Mouse (Mus musculus) brown adipose tissue, adult 24 weeks (tissue): ENCODE results near the gene 6330403K07Rik. TPM values are rescaled to one million over a fixed set of nuclear protein-coding genes. Genes with fewer than 3 reads are reported as not detected.

Source experiments
- H3K27ac ChIP-seq: fragments of 200-500 bp; replicated peaks from 2 replicates; pipeline ENCODE4 v1.5.1; 2012; ENCODE audit warnings: low read depth, mild to moderate bottlenecking, low read length
- H3K4me1 ChIP-seq: fragments of 200-500 bp; 2 replicates; pipeline ENCODE4 v1.6.1; 2012; ENCODE audit warnings: low read length, mixed read lengths; ENCODE audit not compliant: control insufficient read depth, insufficient read depth, insufficient read length
- H3K4me3 ChIP-seq: fragments of 200-500 bp; 2 replicates; pipeline ENCODE4 v1.5.1; 2012; ENCODE audit warnings: low read depth, mild to moderate bottlenecking, low read length, moderate library complexity; ENCODE audit not compliant: insufficient read depth
- polyA plus RNA-seq: library from polyadenylated mRNA; stranded (reverse); fragments of >200 nt; gene quantifications from 2 replicates; pipeline ENCODE4 v1.2.4, GENCODE M21; 2012; ENCODE audit not compliant: missing spikeins, insufficient read depth, insufficient read length

Gene 6330403K07Rik
- not detected in 2 replicates for polyA plus RNA-seq

- H3K4me3 ChIP-seq: no peak within 1 kb of the TSS
- H3K4me1 ChIP-seq: no peaks in the 10 kb centered on the region
- H3K27ac ChIP-seq: no peak within 1 kb of the TSS
Measured at GRCm38 (mm10) chr11:71033163-71033761, at the start of gene 6330403K07Rik. Gene 6330403K07Rik (minus strand): TSS chr11:71033513.

- Histone ChIP-seq H3K4me3 (no peak overlapping the region), H3K4me1 (no peaks in the 10 kb centered on the region), H3K27ac (no peak overlapping the region)
Measured at GRCm38 (mm10) chr11:71076342-71076741, 43.0 kb upstream of the 6330403K07Rik start.

- no peak overlapping the region for H3K4me3 ChIP-seq
- no peaks in the 10 kb centered on the region for H3K4me1 ChIP-seq
- no peak overlapping the region for H3K27ac ChIP-seq
Measured at GRCm38 (mm10) chr11:71052554-71052953, 19.2 kb upstream of the 6330403K07Rik start.

- H3K4me1 ChIP-seq: no peaks in the 10 kb centered on the region
- no peak overlapping the region for H3K4me3 ChIP-seq
- no peak overlapping the region for H3K27ac ChIP-seq
Measured at GRCm38 (mm10) chr11:71039526-71040298, 6.4 kb upstream of the 6330403K07Rik start.

- Histone ChIP-seq H3K27ac (no peak overlapping the region), H3K4me3 (no peak overlapping the region), H3K4me1 (no peaks in the 10 kb centered on the region)
Measured at GRCm38 (mm10) chr11:71032491-71033162, 686 bp downstream of the 6330403K07Rik start.

GRCm38 (mm10) chr11:71032070-71032469 is 1.2 kb downstream of the 6330403K07Rik start:
- Histone ChIP-seq H3K4me3 (no peak overlapping the region), H3K4me1 (no peaks in the 10 kb centered on the region)

GRCm38 (mm10) chr11:71029403-71030118 is 3.8 kb downstream of the 6330403K07Rik start:
- Histone ChIP-seq H3K4me1 (no peaks in the 10 kb centered on the region), H3K4me3 (no peak overlapping the region), H3K27ac (no peak overlapping the region)

More at GRCm38 (mm10) chr11:71032070-71032469, 1.2 kb downstream of the 6330403K07Rik start:
- H3K27ac ChIP-seq: no peak overlapping the region

GRCm38 (mm10) chr11:71028280-71028679 is 5.0 kb downstream of the 6330403K07Rik start:
- H3K4me1 ChIP-seq: no peaks in the 10 kb centered on the region
- no peak overlapping the region for H3K4me3 ChIP-seq
- H3K27ac ChIP-seq: no peak overlapping the region

- Histone ChIP-seq H3K27ac (peak within 1 kb of the TSS; percentile 81), H3K4me1 (0 out of 2 replicates have a peak, but pooled peaks cover 3% of the 10 kb centered on the region), H3K4me3 (peak within 1 kb of the TSS; percentile 77)
Measured at GRCm38 (mm10) chr11:71019201-71020068, 13.9 kb downstream of the 6330403K07Rik start, which contains the start of the genes Mis12 and Derl2. Gene Mis12 (plus strand): TSS chr11:71019611. Gene Derl2 (minus strand): TSS chr11:71019841.

- H3K4me1 ChIP-seq: 0 out of 2 replicates have a peak, but pooled peaks cover 3% of the 10 kb centered on the region
- peak overlapping the region; percentile 81 for H3K27ac ChIP-seq
- H3K4me3 ChIP-seq: peak overlapping the region; percentile 77
Measured at GRCm38 (mm10) chr11:71018416-71019200, 14.7 kb downstream of the 6330403K07Rik start.

- Histone ChIP-seq H3K4me1 (0 out of 2 replicates have a peak, but pooled peaks cover 3% of the 10 kb centered on the region), H3K4me3 (no peak overlapping the region), H3K27ac (no peak overlapping the region)
Measured at GRCm38 (mm10) chr11:71017051-71017450, 16.3 kb downstream of the 6330403K07Rik start.

GRCm38 (mm10) chr11:71012743-71013142 is 20.6 kb downstream of the 6330403K07Rik start:
- 0 out of 2 replicates have a peak, but pooled peaks cover 3% of the 10 kb centered on the region for H3K4me1 ChIP-seq
- H3K27ac ChIP-seq: no peak overlapping the region
- no peak overlapping the region for H3K4me3 ChIP-seq

GRCm38 (mm10) chr11:71008321-71008720 is 25.0 kb downstream of the 6330403K07Rik start:
- Histone ChIP-seq H3K4me1 (0 out of 2 replicates have a peak, but pooled peaks cover 4% of the 10 kb centered on the region), H3K27ac (no peak overlapping the region), H3K4me3 (no peak overlapping the region)
